Mouse (Mus musculus) erythroblast, adult 5-6 weeks (primary cell): Measurements from ENCODE around the gene Plekhg5. TPM values are rescaled to one million over a fixed set of nuclear protein-coding genes. Genes with fewer than 3 reads are reported as not detected.

Source experiments
- total RNA-seq, 2 experiments: library from RNA; stranded (forward) in 1 of 2; stranded (reverse) in 1 of 2; fragments of 150-400 nt in 1 of 2; fragments of 200-764, 138-1000 nt in 1 of 2; gene quantifications; 2 replicates each; pipeline versions ENCODE4 v1.2.3 to v1.2.4; 2015 to 2017; ENCODE audit warnings: low replicate concordance in 2 of 2

Gene Plekhg5
- total RNA-seq, 2 experiments from 2014 or later: 1.4 TPM; not detected in 1

Other genes starting within 250 kb of the Plekhg5 start
- gene Camta1, start 210.6 kb upstream of the Plekhg5 start, total RNA-seq (2015; ENCODE audit: low replicate concordance): 11.7 and 27.8 TPM in 2 replicates
- 4.9 and 25.7 TPM in 2 replicates for gene Camta1, start 210.6 kb upstream of the Plekhg5 start, total RNA-seq (2017; ENCODE audit: low replicate concordance)
- 17.1 and 26.3 TPM in 2 replicates for gene Dnajc11, start 138.8 kb upstream of the Plekhg5 start, total RNA-seq (2015; ENCODE audit: low replicate concordance)
- gene Dnajc11, start 138.8 kb upstream of the Plekhg5 start, total RNA-seq (2017; ENCODE audit: low replicate concordance): 39.4 and 50.2 TPM in 2 replicates
- gene Thap3, start 83.5 kb upstream of the Plekhg5 start, total RNA-seq (2015; ENCODE audit: low replicate concordance): 0.58 and 2.1 TPM in 2 replicates
- gene Thap3, start 83.5 kb upstream of the Plekhg5 start, total RNA-seq (2017; ENCODE audit: low replicate concordance): 0.84 TPM in 1 of 2 replicates, not detected in the other
- gene Phf13, start 76.2 kb upstream of the Plekhg5 start, total RNA-seq (2015; ENCODE audit: low replicate concordance): 0.42 and 1.9 TPM in 2 replicates
- gene Phf13, start 76.2 kb upstream of the Plekhg5 start, total RNA-seq (2017; ENCODE audit: low replicate concordance): 0.85 and 0.98 TPM in 2 replicates
- 0.77 and 2.3 TPM in 2 replicates for gene Klhl21, start 63.7 kb upstream of the Plekhg5 start, total RNA-seq (2015; ENCODE audit: low replicate concordance)
- gene Klhl21, start 63.7 kb upstream of the Plekhg5 start, total RNA-seq (2017; ENCODE audit: low replicate concordance): 2.7 and 4.2 TPM in 2 replicates
- gene Zbtb48, start 44.8 kb upstream of the Plekhg5 start, total RNA-seq (2015; ENCODE audit: low replicate concordance): 2.7 and 2.9 TPM in 2 replicates
- 2.9 and 4.2 TPM in 2 replicates for gene Zbtb48, start 44.8 kb upstream of the Plekhg5 start, total RNA-seq (2017; ENCODE audit: low replicate concordance)
- gene Tas1r1, start 33.9 kb upstream of the Plekhg5 start, total RNA-seq (2015; ENCODE audit: low replicate concordance): 1.9 TPM in 1 of 2 replicates, not detected in the other
- gene Tas1r1, start 33.9 kb upstream of the Plekhg5 start, total RNA-seq (2017; ENCODE audit: low replicate concordance): not detected in 2 replicates
- 6.7 and 7.3 TPM in 2 replicates for gene Nol9, start 33.2 kb upstream of the Plekhg5 start, total RNA-seq (2015; ENCODE audit: low replicate concordance)
- 3.9 and 6.3 TPM in 2 replicates for gene Nol9, start 33.2 kb upstream of the Plekhg5 start, total RNA-seq (2017; ENCODE audit: low replicate concordance)
- not detected in 2 replicates for gene Tnfrsf25, start 43.4 kb downstream of the Plekhg5 start, total RNA-seq (2015; ENCODE audit: low replicate concordance)
- gene Tnfrsf25, start 43.4 kb downstream of the Plekhg5 start, total RNA-seq (2017; ENCODE audit: low replicate concordance): not detected in 2 replicates
- gene Espn, start 79.9 kb downstream of the Plekhg5 start, total RNA-seq (2015; ENCODE audit: low replicate concordance): not detected in 2 replicates
- gene Espn, start 79.9 kb downstream of the Plekhg5 start, total RNA-seq (2017; ENCODE audit: low replicate concordance): 0.34 and 0.42 TPM in 2 replicates
- gene Hes2, start 86.4 kb downstream of the Plekhg5 start, total RNA-seq (2015; ENCODE audit: low replicate concordance): not detected in 2 replicates
- not detected in 2 replicates for gene Hes2, start 86.4 kb downstream of the Plekhg5 start, total RNA-seq (2017; ENCODE audit: low replicate concordance)
- gene Acot7, start 105.6 kb downstream of the Plekhg5 start, total RNA-seq (2015; ENCODE audit: low replicate concordance): 15.3 and 19.4 TPM in 2 replicates
- 5.2 and 9.7 TPM in 2 replicates for gene Acot7, start 105.6 kb downstream of the Plekhg5 start, total RNA-seq (2017; ENCODE audit: low replicate concordance)
- not detected in 2 replicates for gene Gpr153, start 201.7 kb downstream of the Plekhg5 start, total RNA-seq (2015; ENCODE audit: low replicate concordance)
- gene Gpr153, start 201.7 kb downstream of the Plekhg5 start, total RNA-seq (2017; ENCODE audit: low replicate concordance): 0.28 TPM in 1 of 2 replicates, not detected in the other
- gene Hes3, start 219.2 kb downstream of the Plekhg5 start, total RNA-seq (2015; ENCODE audit: low replicate concordance): not detected in 2 replicates
- gene Hes3, start 219.2 kb downstream of the Plekhg5 start, total RNA-seq (2017; ENCODE audit: low replicate concordance): not detected in 2 replicates
- 3.7 and 6.5 TPM in 2 replicates for gene Icmt, start 224.7 kb downstream of the Plekhg5 start, total RNA-seq (2015; ENCODE audit: low replicate concordance)
- 4.6 and 5.8 TPM in 2 replicates for gene Icmt, start 224.7 kb downstream of the Plekhg5 start, total RNA-seq (2017; ENCODE audit: low replicate concordance)
- gene Rnf207, start 246.5 kb downstream of the Plekhg5 start, total RNA-seq (2015; ENCODE audit: low replicate concordance): 0.19 TPM in 1 of 2 replicates, not detected in the other
- not detected in 2 replicates for gene Rnf207, start 246.5 kb downstream of the Plekhg5 start, total RNA-seq (2017; ENCODE audit: low replicate concordance)